Mouse (Mus musculus): ENCODE measurements around the gene Agr2. TPM values are rescaled to one million over a fixed set of nuclear protein-coding genes. Genes with fewer than 3 reads are reported as not detected.

The Agr2 gene
- polyA plus RNA-seq, 1 experiment from 2014 or later: not detected

GRCm38 (mm10) chr12:36050276-36050675 lies 57.6 kb downstream of the Agr2 start:
- 85% methylated on average over 1 of the region's 1 CpGs for WGBS
- Histone ChIP-seq H3K27ac (no peak overlapping the region), H3K4me1 (peaks cover 8% of the 10 kb centered on the region; the same call in 1 of the 2 replicates), H3K9me3 (no peaks in the 10 kb centered on the region), H3K36me3 (no peaks in the 10 kb centered on the region), H3K4me3 (no peak overlapping the region), H3K27me3 (ENCODE audit: insufficient read depth, poor library complexity, severe bottlenecking) (no peaks in the 10 kb centered on the region)
- no peak for DNase-seq (ENCODE audit: low spot score)

Other genes with a start within 250 kb of the Agr2 start
- not detected in 2 replicates for gene Agr3, start 67.3 kb upstream of the Agr2 start, polyA plus RNA-seq (2016; fragmentation: Nextera tagmentation; extraction: Ambion mirVana)
- gene Tspan13, start 49.6 kb downstream of the Agr2 start, polyA plus RNA-seq (2016; fragmentation: Nextera tagmentation; extraction: Ambion mirVana): 72.7 and 75.8 TPM in 2 replicates
- 24.1 and 27.0 TPM in 2 replicates for gene Ankmy2, start 164.2 kb downstream of the Agr2 start, polyA plus RNA-seq (2016; fragmentation: Nextera tagmentation; extraction: Ambion mirVana)
- gene Bzw2, start 165.2 kb downstream of the Agr2 start, polyA plus RNA-seq (2016; fragmentation: Nextera tagmentation; extraction: Ambion mirVana): 222 and 241 TPM in 2 replicates